Mouse (Mus musculus) embryo, embryonic 10.5 days (tissue): ENCODE data around the gene Dcpp2.
"Not testable (repeated sequence)": the region's sequence is repeated elsewhere in the genome, so short reads cannot be mapped to it uniquely, and the experiment has no call there.

ENCODE experiments used
- DNase-seq: peaks from one replicate; pipeline ENCODE4 v3.0.0-alpha.2; 2015; ENCODE audit warnings: low spot score

The Dcpp2 gene

DNA sequence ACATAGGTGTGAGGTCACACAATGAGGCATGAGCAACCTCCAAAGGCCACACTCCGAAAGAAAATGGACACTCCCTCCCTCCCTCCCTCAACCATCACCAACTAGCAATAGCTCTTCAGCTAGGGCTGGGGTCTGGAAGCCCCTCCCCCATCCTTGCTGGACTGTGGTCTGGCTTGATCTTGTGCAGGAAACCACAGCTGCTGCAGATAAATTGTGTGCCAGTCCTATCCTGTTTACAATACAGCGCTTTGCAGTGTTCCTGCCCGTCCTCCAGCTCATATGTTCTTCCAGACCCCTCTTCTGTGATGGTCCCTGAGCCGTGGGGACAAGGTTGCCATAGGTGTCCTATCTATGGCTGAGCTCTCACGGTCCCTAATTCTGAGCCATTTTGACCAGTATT, 50.5 kb downstream of the Dcpp2 start:
- no peak for DNase-seq

DNA sequence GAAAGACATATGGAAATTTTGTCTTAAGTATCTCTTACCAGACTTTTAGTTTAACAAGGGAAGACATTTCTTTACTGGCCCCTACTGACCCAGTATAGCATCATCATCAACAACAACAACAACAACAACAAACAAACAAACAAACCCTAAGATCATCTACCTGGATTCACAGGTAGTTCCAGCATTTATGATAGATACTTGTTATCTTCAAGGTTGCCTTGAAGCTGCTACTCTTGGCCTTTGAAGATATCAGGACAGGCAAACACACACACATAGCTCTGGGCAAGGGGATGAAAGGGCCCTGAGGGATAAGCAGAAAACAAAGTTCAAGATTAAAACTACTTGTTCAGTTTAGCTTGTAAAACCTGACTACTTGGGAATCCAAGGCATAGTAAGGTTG, 60.7 kb downstream of the Dcpp2 start, which contains the start of gene Sbp:
Gene Sbp, plus strand, starts transcription at position 301 of the 400 bp plus-strand sequence.
- DNase-seq, result no peak

DNA sequence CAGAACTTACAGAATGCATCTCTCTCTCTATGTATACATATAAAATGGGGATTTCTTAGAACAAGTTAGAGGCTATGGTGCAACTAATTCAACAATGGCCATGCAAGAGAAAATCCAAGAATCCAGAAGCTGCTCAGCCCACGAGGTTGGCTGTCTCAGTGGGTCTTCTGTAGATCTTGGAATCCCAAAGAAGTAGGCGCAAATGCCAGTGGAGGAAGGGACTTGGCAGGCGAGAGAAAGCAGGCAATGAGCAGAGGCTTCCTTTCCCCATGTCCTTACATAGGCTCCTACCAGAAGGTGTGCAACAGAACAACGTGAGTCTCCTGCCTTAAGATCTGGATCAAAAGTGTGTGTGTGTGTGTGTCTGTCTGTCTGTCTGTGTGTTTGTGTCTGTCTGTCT, 66.8 kb downstream of the Dcpp2 start:
- not testable (repeated sequence) for DNase-seq

DNA sequence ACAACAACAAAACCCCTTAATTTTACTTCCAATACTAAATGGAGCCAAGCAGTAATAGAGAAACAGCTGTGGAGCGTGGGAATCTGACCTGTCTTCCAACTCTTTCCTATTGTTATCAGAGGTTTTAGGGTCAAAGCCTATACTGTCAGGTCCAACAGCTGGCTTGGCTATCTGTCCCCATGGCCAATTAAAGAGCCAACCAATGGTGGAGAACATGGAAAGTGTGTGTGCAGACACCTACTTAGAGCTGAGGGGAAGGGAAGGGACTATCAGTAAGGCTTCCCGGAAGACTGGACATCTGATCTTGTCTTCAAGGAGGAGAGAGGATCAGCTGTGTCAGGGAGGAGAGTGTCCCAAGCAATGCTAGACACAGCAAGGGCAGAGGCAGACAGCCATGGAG, 68.4 kb downstream of the Dcpp2 start:
- DNase-seq, result no peak
